Mouse (Mus musculus): Measurements from ENCODE around the gene Kdm4b. TPM values are rescaled to one million over a fixed set of nuclear protein-coding genes. Genes with fewer than 3 reads are reported as not detected.

Gene Kdm4b
- total RNA-seq, 2 experiments from 2014 or later: 38.0 to 40.9 TPM

- no peak for DNase-seq
- intact Hi-C loops (cut with DNase I): no loop called here
Measured at GRCm38 (mm10) chr17:56374851-56375250, 49.0 kb downstream of the Kdm4b start.

DNA sequence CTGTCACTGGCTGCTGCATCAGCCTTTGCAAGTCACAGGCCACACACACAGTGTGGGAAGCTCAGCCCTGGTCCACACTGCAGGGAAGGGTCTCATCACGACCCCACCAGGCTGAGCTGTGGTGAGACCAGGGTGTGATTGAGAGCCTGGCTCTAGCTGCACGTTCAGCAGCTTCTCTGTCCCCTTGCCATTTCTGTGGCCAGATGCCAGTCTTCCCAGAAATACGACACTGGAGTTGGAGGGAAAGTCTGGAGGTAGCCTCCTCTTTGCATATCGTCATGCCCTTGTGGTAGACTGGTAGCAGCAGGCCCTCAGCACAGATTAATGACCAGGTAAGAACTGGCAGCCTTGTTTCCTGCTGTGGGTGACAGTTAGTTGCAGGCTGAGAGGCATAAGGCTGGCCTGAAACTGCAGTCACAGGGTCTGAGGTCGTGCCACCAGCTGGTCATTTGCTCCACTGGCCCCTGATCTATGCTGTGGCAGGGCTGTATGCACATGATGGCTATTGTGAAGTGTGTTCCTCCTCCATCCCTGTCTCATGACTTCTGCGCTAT lies 53.5 kb downstream of the Kdm4b start:
- DNase-seq: no peak
- intact Hi-C loops (cut with DNase I): no loop called here

DNA sequence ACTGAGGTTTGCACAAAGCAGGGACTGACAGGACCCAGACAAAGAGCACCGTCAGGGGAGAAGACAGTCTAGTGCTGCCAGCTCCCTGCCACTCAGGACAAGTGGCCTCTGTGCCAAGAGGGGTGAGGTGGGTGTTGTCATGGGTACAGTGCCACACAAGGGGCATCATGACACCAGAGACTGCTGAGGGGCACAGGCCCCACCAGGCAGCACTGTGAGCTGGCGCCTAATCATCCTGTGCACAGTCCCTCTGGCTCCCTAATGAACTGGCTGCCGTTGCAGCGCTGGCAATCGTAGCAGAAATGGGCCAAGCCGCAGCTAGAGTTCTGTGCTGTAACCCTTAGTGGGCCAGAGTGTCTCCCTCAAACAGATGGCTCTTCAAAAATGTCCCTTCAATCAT lies 54.4 kb downstream of the Kdm4b start:
- DNase-seq: no peak
- intact Hi-C loops (cut with DNase I): no loop called here

GRCm38 (mm10) chr17:56381183-56381582 lies 55.3 kb downstream of the Kdm4b start:
- intact Hi-C loops (cut with DNase I): no loop called here
- no peak for DNase-seq

DNA sequence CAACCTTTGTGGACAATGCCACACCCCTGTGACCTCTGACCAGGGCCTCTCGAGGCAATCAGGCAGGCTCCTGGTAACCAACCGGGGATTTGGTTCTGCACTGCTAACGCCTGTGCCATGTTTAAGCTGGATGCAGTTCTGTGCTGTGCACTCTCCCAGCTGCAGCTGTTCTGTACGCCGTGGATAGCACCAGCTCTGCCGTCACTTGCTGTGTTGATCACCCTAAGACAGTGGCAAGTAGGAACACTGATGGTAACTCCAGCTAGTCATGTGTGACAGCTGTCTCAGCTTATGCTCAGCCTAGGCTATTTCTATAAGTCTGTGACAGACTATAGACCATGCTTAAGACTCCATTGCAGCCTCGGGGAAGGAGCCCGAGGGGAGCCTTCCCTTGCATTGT lies 57.1 kb downstream of the Kdm4b start:
- intact Hi-C loops (cut with DNase I): no loop called here
- DNase-seq: no peak

DNA sequence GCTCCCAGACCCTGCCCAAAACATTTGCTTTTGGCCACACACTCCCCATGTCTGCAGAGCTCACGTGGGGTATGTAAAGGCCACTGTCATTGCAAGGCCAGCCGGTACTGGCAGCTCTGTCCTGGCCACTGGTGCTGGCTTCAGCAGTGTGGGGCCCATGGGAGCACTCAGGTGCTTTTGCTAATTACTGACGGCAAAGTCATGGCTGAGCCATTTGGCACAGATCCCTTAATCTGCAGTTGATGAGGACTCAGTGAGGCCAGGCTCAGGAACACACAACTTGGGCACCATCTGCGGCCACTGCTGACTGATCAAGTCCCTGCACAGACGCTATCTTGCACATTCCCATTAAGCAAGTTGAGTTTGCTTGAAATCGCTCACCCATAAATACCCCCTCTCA lies 59.0 kb downstream of the Kdm4b start:
- intact Hi-C loops (cut with DNase I): no loop called here
- DNase-seq: no peak

- intact Hi-C loops (cut with DNase I): no loop called here
- no peak for DNase-seq
Measured at GRCm38 (mm10) chr17:56387612-56388011, 61.8 kb downstream of the Kdm4b start.

GRCm38 (mm10) chr17:56393238-56393637 lies 67.4 kb downstream of the Kdm4b start:
- intact Hi-C loops (cut with DNase I): no loop called here
- no peak for DNase-seq

GRCm38 (mm10) chr17:56393889-56394288 lies 68.0 kb downstream of the Kdm4b start:
- DNase-seq: no peak
- intact Hi-C loops (cut with DNase I): no loop called here

- intact Hi-C loops (cut with DNase I): no loop called here
- no peak for DNase-seq
Measured at GRCm38 (mm10) chr17:56396051-56396450, 70.2 kb downstream of the Kdm4b start.

- intact Hi-C loops (cut with DNase I): no loop called here
- no peak for DNase-seq
Measured at GRCm38 (mm10) chr17:56400221-56400620, 74.4 kb downstream of the Kdm4b start.

DNA sequence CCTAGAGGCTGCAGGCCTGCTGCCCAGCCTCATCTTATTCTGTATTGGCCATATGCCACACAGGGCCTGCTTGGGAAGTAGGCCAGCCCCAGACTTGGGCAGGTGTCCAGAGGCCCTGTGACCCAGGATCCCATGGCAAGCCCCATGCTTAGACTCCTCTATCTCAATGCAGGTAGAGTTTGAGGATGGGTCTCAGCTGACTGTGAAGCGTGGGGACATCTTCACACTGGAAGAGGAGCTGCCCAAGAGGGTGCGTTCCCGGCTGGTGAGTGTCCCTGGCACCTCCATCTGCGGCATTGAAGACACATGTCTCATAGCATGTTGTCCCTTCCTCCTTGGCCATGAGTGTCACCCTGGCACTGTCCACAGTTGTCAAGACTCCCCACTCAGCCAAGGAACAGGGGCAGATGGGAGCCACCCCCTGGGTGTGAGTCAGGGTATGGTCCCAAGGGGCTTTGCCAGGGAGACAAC lies 75.2 kb downstream of the Kdm4b start:
- intact Hi-C loops (cut with DNase I): no loop called here
- DNase-seq: peak; percentile 43 to 44

- no peak for DNase-seq
- intact Hi-C loops (cut with DNase I): no loop called here
Measured at GRCm38 (mm10) chr17:56405341-56405740, 79.5 kb downstream of the Kdm4b start.

DNA sequence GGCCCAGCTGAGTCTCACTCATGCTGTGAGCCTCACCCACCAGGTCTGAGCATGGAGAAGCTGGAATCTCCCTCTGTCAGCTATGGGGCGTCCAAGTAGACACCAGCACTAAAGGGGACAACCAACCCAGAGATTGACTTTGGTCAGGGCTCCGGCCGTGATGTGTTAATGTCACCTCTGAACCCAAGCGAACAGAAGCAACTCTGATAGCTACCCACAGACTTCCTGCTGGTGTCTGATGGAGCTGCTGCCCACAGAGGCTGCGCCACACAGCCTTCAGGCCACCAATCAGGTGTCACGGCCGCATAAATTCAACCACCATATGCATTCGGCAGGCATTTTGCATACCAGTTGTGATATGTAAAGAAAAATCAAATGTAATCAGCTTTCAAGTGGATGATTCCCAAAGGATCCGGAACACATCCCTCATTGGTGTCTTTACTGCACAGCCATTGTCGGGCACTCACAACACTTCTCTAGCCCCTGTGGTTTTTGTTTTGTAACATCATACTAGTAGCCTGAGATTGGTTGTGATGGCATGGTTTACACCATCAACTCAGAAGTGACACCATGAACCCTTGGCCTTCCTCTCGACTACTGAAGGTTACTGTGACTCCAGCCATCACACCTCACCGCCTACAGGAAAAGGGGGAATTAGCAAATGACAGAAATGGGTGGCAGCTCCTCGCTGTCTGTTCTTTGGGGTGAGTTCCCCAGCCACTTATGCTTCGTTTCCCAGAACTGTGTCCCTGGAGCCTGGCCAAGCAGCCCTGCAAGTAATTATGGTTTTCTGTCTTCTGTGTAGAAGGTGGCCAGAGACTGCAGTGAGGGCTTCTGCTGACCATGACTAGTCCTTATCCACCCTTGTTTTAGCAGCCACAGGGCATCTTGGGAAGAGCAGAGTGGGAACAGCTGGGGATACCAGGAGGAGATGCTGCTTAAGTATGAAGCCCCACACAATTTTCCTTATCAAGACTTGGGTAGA lies 80.3 kb downstream of the Kdm4b start:
- peak in 1 of 2 experiments; percentile 30 for DNase-seq
- intact Hi-C loops (cut with DNase I): no loop called here

DNA sequence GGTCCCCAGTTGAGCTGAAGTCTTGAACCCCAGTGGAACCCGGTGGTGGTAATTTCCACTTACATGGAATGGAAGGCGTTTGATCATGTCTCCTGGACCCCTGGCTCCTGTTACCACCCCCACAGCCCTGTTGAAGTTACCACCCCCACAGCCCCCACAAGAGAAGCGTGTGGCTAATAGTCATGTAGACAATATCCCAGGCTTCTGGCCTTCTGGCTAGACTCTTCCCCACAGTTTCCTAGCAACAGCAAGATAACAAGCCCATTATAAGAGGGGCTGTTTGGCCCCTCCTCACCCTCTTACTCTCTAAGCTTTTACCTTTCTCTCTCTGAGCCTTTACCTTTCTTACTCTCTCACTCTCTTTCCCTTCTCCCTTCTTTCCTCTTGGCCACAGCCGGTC lies 81.0 kb downstream of the Kdm4b start:
- no peak for DNase-seq
- intact Hi-C loops (cut with DNase I): no loop called here

DNA sequence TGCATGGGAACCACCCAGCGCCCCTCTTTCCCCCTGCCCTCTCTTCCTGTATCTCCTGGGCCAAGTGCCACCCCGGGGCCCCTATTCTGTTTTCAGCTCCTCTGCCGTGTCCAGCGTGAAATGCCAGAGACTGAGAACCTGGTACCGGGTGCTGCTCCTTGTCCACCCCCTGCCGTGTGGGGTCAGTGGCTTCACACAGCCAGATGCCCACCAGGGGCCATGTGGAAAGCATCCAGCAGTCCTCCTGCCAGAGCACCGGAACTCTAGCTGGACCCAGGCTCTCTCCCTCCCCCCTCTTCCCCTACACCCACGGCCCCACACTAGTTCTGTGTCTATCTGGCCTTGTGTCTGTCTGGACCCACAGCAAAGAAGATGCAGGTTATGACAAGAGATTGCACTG lies 81.5 kb downstream of the Kdm4b start:
- intact Hi-C loops (cut with DNase I): no loop called here
- DNase-seq: no peak

DNA sequence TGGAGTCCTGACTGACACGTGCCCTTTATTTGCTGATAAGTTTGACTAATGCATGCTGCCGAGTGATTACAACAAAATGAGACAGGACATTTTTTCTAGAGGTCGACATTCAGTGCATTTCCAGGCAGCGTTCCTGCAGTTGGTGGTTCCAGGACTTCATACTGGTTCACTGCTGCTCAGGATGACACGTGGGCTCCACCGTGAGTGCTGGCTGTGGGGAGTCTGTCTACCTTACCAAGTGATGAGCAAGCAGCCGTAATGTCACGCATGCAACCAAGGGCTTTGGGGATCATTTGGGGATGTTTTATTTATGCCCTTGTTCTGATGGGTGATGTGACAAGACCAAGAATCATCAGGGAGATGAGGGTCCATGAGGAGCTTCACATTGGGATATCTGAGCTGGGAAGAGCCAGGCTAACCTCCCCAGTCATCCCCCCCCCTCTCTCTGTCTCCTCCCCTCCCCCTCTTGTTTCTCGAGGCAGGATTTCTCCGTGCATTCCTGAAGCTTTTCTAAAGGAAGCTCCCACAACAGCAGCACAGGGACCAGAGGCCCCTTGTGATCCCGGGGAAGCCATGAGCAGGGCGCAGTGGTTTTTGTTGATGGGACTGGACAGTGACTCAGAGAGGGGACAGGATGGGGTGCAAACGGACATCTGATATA lies 83.2 kb downstream of the Kdm4b start:
- intact Hi-C loops (cut with DNase I): no loop called here
- no peak for DNase-seq

DNA sequence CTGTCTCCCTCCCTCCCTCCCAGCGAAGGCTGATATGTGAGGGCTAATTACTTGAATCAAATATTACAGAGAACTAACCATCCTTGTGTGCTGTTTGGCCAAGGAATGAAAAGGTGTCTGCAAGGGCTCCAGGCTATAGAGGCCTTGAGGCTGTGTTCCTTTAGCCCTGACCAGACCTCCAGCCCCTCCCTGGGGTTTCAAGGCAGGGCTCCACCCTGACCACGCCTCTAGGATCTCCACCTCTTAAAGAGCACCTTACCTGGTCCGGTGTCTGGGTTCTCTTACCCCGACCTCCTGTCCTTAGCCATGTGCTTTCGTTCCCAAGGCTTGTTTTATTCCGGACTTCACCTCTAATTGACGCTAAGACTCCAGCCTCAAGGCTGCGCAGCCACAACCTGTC lies 83.9 kb downstream of the Kdm4b start:
- intact Hi-C loops (cut with DNase I): no loop called here
- no peak for DNase-seq

- intact Hi-C loops (cut with DNase I): no loop called here
- DNase-seq: no peak
Measured at GRCm38 (mm10) chr17:56411437-56411836, 85.6 kb downstream of the Kdm4b start.

DNA sequence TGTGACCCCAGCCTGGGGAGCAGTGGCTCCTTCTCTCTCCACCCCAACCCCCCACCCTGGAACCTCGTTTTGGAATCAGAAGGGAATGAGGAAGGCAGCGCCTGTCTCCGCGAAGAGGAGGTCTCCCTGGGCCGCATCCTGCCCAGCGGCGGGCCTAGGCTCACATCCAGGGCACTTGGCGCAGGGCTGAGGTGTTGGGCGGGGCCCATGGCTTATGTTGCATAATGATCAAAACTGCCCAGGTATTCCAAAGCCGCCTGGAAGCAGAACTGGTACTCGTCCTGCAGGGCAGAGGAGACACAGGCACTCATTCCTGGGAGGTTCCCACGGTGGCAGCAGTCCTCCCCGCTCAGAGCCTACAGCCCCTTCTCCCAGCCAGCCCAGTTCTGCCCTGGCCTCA lies 87.3 kb downstream of the Kdm4b start:
- intact Hi-C loops (cut with DNase I): no loop called here
- DNase-seq: peak in 1 of 2 experiments; percentile 26

DNA sequence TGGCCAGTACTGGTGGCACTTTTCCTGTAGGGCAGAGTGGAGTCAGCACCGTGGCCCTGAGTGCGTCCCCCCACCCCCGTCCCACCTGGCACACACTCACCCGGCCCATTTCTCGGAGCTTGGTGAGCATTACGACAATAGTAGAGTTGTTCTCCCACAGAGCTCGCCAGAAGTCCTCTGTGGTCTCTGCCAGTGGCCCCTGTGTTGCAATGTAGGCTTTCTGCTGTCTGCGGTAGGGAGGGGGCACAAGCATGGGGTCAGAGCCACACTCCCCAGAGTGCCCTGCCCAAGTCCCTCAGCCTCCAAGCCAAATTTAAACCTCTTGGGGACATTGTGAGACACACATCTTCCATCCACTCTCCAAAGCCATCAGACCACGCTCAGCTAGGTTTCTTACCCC lies 88.9 kb downstream of the Kdm4b start:
- DNase-seq: no peak
- intact Hi-C loops (cut with DNase I): no loop called here

DNA sequence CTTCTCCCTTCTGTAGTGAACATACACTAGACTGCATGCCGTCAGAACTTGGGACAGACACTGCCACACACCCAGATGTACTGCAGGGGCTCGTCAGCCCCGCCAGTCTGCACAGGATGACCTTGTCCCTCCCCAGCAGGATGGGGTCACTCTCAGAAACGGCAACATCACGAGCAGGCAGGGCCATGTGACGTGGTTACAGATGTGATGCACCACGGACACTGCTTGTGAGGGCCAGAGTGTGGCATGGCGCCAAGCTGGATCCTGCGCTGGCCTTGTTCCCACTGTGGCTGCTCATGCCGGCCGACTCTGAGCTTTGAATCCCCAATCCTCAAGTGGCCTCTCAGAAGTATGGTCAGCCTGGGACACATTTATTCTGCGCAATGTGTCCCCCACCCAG lies 92.4 kb downstream of the Kdm4b start:
- intact Hi-C loops (cut with DNase I): no loop called here
- DNase-seq: no peak
